Mouse (Mus musculus) lung, postnatal 25 days (tissue): ENCODE results near the gene Efna5.

ENCODE experiments used
- DNase-seq: peaks from one replicate; pipeline ENCODE4 v3.0.0; 2022; ENCODE audit warnings: low spot score

The Efna5 gene

GRCm38 (mm10) chr17:62787855-62788254 is 93.3 kb downstream of the Efna5 start:
- no peak for DNase-seq

- no peak for DNase-seq
Measured at GRCm38 (mm10) chr17:62786602-62786907, 94.6 kb downstream of the Efna5 start.

GRCm38 (mm10) chr17:62785781-62786601 is 95.1 kb downstream of the Efna5 start:
- no peak for DNase-seq

GRCm38 (mm10) chr17:62784274-62785171 is 96.6 kb downstream of the Efna5 start:
- DNase-seq: no peak

GRCm38 (mm10) chr17:62783524-62784273 is 97.4 kb downstream of the Efna5 start:
- peak; percentile 82 for DNase-seq

- peak; percentile 34 for DNase-seq
Measured at GRCm38 (mm10) chr17:62782826-62783404, 98.2 kb downstream of the Efna5 start.

GRCm38 (mm10) chr17:62781120-62781519 is 100.0 kb downstream of the Efna5 start:
- DNase-seq: no peak

- DNase-seq: peak; percentile 16
Measured at GRCm38 (mm10) chr17:62777858-62778564, 103.1 kb downstream of the Efna5 start.

GRCm38 (mm10) chr17:62776710-62777109 is 104.4 kb downstream of the Efna5 start:
- no peak for DNase-seq

- peak; percentile 53 for DNase-seq
Measured at GRCm38 (mm10) chr17:62775976-62776375, 105.1 kb downstream of the Efna5 start.

GRCm38 (mm10) chr17:62775401-62775800 is 105.7 kb downstream of the Efna5 start:
- no peak for DNase-seq

- DNase-seq: no peak
Measured at GRCm38 (mm10) chr17:62774749-62775148, 106.4 kb downstream of the Efna5 start.

GRCm38 (mm10) chr17:62766705-62767104 is 114.4 kb downstream of the Efna5 start:
- DNase-seq: no peak

GRCm38 (mm10) chr17:62765165-62765564 is 116.0 kb downstream of the Efna5 start:
- DNase-seq: no peak

- no peak for DNase-seq
Measured at GRCm38 (mm10) chr17:62756951-62757350, 124.2 kb downstream of the Efna5 start.

GRCm38 (mm10) chr17:62755635-62756034 is 125.5 kb downstream of the Efna5 start:
- no peak for DNase-seq

GRCm38 (mm10) chr17:62754638-62755037 is 126.5 kb downstream of the Efna5 start:
- DNase-seq: no peak

GRCm38 (mm10) chr17:62752381-62752889 is 128.7 kb downstream of the Efna5 start:
- no peak for DNase-seq

- no peak for DNase-seq
Measured at GRCm38 (mm10) chr17:62750647-62751046, 130.5 kb downstream of the Efna5 start.

- DNase-seq: no peak
Measured at GRCm38 (mm10) chr17:62748803-62749619, 132.1 kb downstream of the Efna5 start.
